Mouse (Mus musculus) cerebellum, adult 2 months (tissue): ENCODE measurements around the gene Slc8a2. TPM values are rescaled to one million over a fixed set of nuclear protein-coding genes. Genes with fewer than 3 reads are reported as not detected.
A peak's percentile ranks its signal among the peaks of the same experiment; 100 is the strongest.

Experiments
- DNase-seq, 2 experiments: peaks; one replicate each; pipeline ENCODE4 v3.0.0; 2021
- H3K27ac ChIP-seq: fragments of 200-500 bp; 2 replicates; pipeline ENCODE4 v1.5.1; 2012; ENCODE audit warnings: low read length, control low read depth, inconsistent platforms; ENCODE audit not compliant: insufficient read depth
- H3K27me3 ChIP-seq: fragments of 200-500 bp; 2 replicates; pipeline ENCODE4 v1.6.1; 2012; ENCODE audit warnings: inconsistent platforms, mild to moderate bottlenecking, low read length, moderate library complexity; ENCODE audit not compliant: control insufficient read depth, insufficient read depth
- H3K4me1 ChIP-seq: fragments of 200-500 bp; 2 replicates; pipeline ENCODE4 v1.6.1; 2011; ENCODE audit warnings: low read length; ENCODE audit not compliant: control insufficient read depth, insufficient read depth
- H3K4me3 ChIP-seq: fragments of 200-500 bp; replicated peaks from 2 replicates; pipeline ENCODE3; 2011; ENCODE audit warnings: mild to moderate bottlenecking, low read depth, low read length, control low read depth; ENCODE audit not compliant: insufficient read depth
- CTCF ChIP-seq: fragments of 200-500 bp; IDR thresholded peaks from 2 replicates; pipeline ENCODE4 v1.5.1; 2011; ENCODE audit warnings: low read depth, mild to moderate bottlenecking, control low read depth, low read length, moderate library complexity, borderline replicate concordance; ENCODE audit not compliant: insufficient read depth
- POLR2A ChIP-seq: fragments of 200-500 bp; IDR thresholded peaks from 2 replicates; pipeline ENCODE4 v1.6.1; 2011; ENCODE audit warnings: low read length, control low read depth, borderline replicate concordance; ENCODE audit not compliant: insufficient read depth
- WGBS: fragments of 180-500 bp; shearing (Covaris S2); methylation state at CpG from one replicate; pipeline ENCODE4 v1.1.7; 2018; 5-methylcytosine and 5-hydroxymethylcytosine counted together
- polyA plus RNA-seq: library from polyadenylated mRNA; depleted of rRNA; stranded (reverse); fragments of >200 nt; gene quantifications from 2 replicates; pipeline ENCODE4 v1.2.3, GENCODE M21; 2012

Slc8a2 gene
- polyA plus RNA-seq, 1 experiment, result 84.6 TPM

- Histone ChIP-seq H3K27me3 (no peaks in the 10 kb centered on the region), H3K27ac (peak overlapping the region; percentile 98), H3K4me3 (no peak overlapping the region), H3K4me1 (peaks cover 72% of the 10 kb centered on the region)
- WGBS, result 32% methylated on average over 15 of the region's 15 CpGs
- peak; percentile 36 to 50 for DNase-seq
- no peak for TF ChIP-seq CTCF
- no peak for TF ChIP-seq POLR2A
Measured at GRCm38 (mm10) chr7:16147643-16148042, 18.0 kb downstream of the Slc8a2 start.

GRCm38 (mm10) chr7:16149241-16149640 lies 19.6 kb downstream of the Slc8a2 start:
- no peak for TF ChIP-seq POLR2A
- no peak for TF ChIP-seq CTCF
- H3K4me1 ChIP-seq, result peaks cover 61% of the 10 kb centered on the region
- WGBS, result 15% methylated on average over 5 of the region's 5 CpGs
- H3K4me3 ChIP-seq, result no peak overlapping the region
- peak; percentile 92 to 98 for DNase-seq
- peak overlapping the region; percentile 82 for H3K27ac ChIP-seq
- no peaks in the 10 kb centered on the region for H3K27me3 ChIP-seq

- WGBS, result 48% methylated on average over 9 of the region's 9 CpGs
- Histone ChIP-seq H3K27me3 (no peaks in the 10 kb centered on the region), H3K4me3 (no peak overlapping the region), H3K27ac (peak overlapping the region; percentile 79), H3K4me1 (peaks cover 55% of the 10 kb centered on the region)
- DNase-seq, result no peak
- TF ChIP-seq CTCF (no peak), POLR2A (no peak)
Measured at GRCm38 (mm10) chr7:16150191-16151145, 20.8 kb downstream of the Slc8a2 start.

GRCm38 (mm10) chr7:16153522-16153921 lies 23.9 kb downstream of the Slc8a2 start:
- peak; percentile 73 to 79 for DNase-seq
- Histone ChIP-seq H3K27ac (peak overlapping the region; percentile 36; the same call in 1 of the 2 replicates), H3K4me1 (peaks cover 42% of the 10 kb centered on the region), H3K4me3 (no peak overlapping the region), H3K27me3 (no peaks in the 10 kb centered on the region)
- WGBS, result 14% methylated on average over 10 of the region's 10 CpGs
- TF ChIP-seq CTCF (peak; percentile 88), POLR2A (no peak)

- WGBS, result 15% methylated on average over 9 of the region's 9 CpGs
- no peaks in the 10 kb centered on the region for H3K27me3 ChIP-seq
- H3K27ac ChIP-seq, result peak overlapping the region; percentile 30; the same call in 1 of the 2 replicates
- peak; percentile 64 to 77 for DNase-seq
- peaks cover 44% of the 10 kb centered on the region for H3K4me1 ChIP-seq
- no peak overlapping the region for H3K4me3 ChIP-seq
- TF ChIP-seq POLR2A (no peak), CTCF (no peak)
Measured at GRCm38 (mm10) chr7:16155132-16155872, 25.7 kb downstream of the Slc8a2 start.

- TF ChIP-seq POLR2A (no peak), CTCF (no peak)
- 25% methylated on average over 8 of the region's 8 CpGs for WGBS
- no peak overlapping the region for H3K4me3 ChIP-seq
- peak overlapping the region; percentile 37; the same call in 1 of the 2 replicates for H3K27ac ChIP-seq
- peaks cover 38% of the 10 kb centered on the region for H3K4me1 ChIP-seq
- no peak for DNase-seq
- H3K27me3 ChIP-seq, result no peaks in the 10 kb centered on the region
Measured at GRCm38 (mm10) chr7:16156105-16156714, 26.6 kb downstream of the Slc8a2 start.

- H3K4me1 ChIP-seq, result peaks cover 42% of the 10 kb centered on the region
- H3K4me3 ChIP-seq, result no peak overlapping the region
- TF ChIP-seq POLR2A (no peak), CTCF (no peak)
- no peak overlapping the region for H3K27ac ChIP-seq
- H3K27me3 ChIP-seq, result no peaks in the 10 kb centered on the region
- DNase-seq, result peak in 1 of 2 experiments; percentile 57
- 25% methylated on average over 38 of the region's 39 CpGs for WGBS
Measured at GRCm38 (mm10) chr7:16158735-16159134, 29.1 kb downstream of the Slc8a2 start.
